Mouse (Mus musculus) small intestine, adult 2 months (tissue): ENCODE results near the gene Eed.

Source experiments
- CTCF ChIP-seq: fragments of 200-500 bp; IDR thresholded peaks from 2 replicates; pipeline ENCODE4 v1.5.1; 2012; ENCODE audit warnings: low read depth, mild to moderate bottlenecking, control low read depth, inconsistent platforms, low read length, moderate library complexity, mixed read lengths; ENCODE audit not compliant: insufficient replicate concordance, insufficient read length; ENCODE audit errors: extremely low read depth
- POLR2A ChIP-seq: fragments of 200-500 bp; IDR thresholded peaks from 2 replicates; pipeline ENCODE4 v1.6.1; 2012; ENCODE audit warnings: low read depth, mild to moderate bottlenecking, control low read depth, inconsistent platforms, low read length, moderate library complexity

- TF ChIP-seq POLR2A (no peak), CTCF (no peak)
Measured at GRCm38 (mm10) chr7:90028888-90029547, 48.2 kb upstream of the Eed start.
